Mouse (Mus musculus): ENCODE data around the gene Tenm4. TPM values are rescaled to one million over a fixed set of nuclear protein-coding genes. Genes with fewer than 3 reads are reported as not detected.

The Tenm4 gene
- total and polyA plus RNA-seq, 3 experiments: 9.2 to 15.2 TPM; not detected in 1

DNA sequence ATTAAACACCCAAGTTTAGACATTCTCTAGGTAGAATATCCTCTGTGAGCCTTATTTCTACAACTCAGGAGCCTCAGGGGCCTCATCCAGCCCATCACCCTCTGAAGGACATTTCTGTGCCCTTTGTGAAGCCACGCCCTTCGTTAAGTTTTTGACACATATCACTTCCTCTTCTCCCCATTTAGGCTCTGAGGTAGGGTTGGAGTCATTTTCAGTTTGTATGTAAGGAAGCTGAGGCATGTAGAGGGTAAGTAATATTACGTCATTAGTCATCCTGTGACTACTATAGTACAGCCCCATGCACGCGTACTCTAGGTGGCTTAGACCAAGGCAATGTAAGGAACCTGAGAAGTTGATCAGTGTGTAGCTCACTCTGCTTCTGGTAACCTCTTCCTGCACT is 124.9 kb downstream of the Tenm4 start:
- Histone ChIP-seq H3K9ac (ENCODE audit: control insufficient read depth, low read depth, low read length, poor library complexity, severe bottlenecking) (no peak overlapping the region), H3K36me3 (ENCODE audit: control insufficient read depth in 1 of 2, insufficient read depth in 2 of 2, low read length in 2 of 2) (no peaks in the 10 kb centered on the region), H3K4me3 (ENCODE audit: control insufficient read depth in 1 of 2, insufficient read depth in 1 of 2, low read depth in 2 of 2, low read length in 2 of 2) (no peak overlapping the region), H3K27me3 (ENCODE audit: control insufficient read depth in 1 of 2, insufficient read depth in 2 of 2, low read length in 2 of 2) (no peaks in the 10 kb centered on the region), H3K9me3 (replicated peaks; ENCODE audit: insufficient read depth, low read length) (no peaks in the 10 kb centered on the region), H3K27ac (ENCODE audit: control insufficient read depth, low read depth, low read length) (no peak overlapping the region), H3K79me2 (ENCODE audit: control insufficient read depth, insufficient read depth, low read length, poor library complexity) (no peaks in the 10 kb centered on the region), H3K4me1 (ENCODE audit: control insufficient read depth in 1 of 2, insufficient read depth in 2 of 2, low read length in 2 of 2) (no peaks in the 10 kb centered on the region)
- no peak for TF ChIP-seq ZC3H11A (IDR thresholded peaks at IDR 0.05; ENCODE audit: low read depth, low read length)
- TF ChIP-seq USF1 (IDR thresholded peaks at IDR 0.05; ENCODE audit: low read depth, low read length): no peak
- TF ChIP-seq NRF1 (IDR thresholded peaks at IDR 0.05; ENCODE audit: insufficient read depth, low read depth, low read length, poor library complexity, severe bottlenecking): no peak
- TF ChIP-seq KAT2A (conservative IDR thresholded peaks at IDR 0.05; ENCODE audit: low read depth, low read length): no peak
- TF ChIP-seq ELF1 (IDR thresholded peaks at IDR 0.05; ENCODE audit: low read depth, low read length): no peak
- TF ChIP-seq USF2 (IDR thresholded peaks at IDR 0.05; ENCODE audit: borderline replicate concordance in 1 of 2, insufficient read depth in 1 of 2, low read depth in 1 of 2, low read length in 2 of 2): no peak
- no peak for TF ChIP-seq ZNF384 (IDR thresholded peaks at IDR 0.05; ENCODE audit: low read depth, low read length)
- no peak for TF ChIP-seq MAFK (IDR thresholded peaks at IDR 0.05; ENCODE audit: borderline replicate concordance, low read depth, low read length)
- no peak for TF ChIP-seq JUND (IDR thresholded peaks at IDR 0.05; ENCODE audit: low read depth, low read length)
- no peak for TF ChIP-seq CHD1 (IDR thresholded peaks at IDR 0.05; ENCODE audit: low read depth, low read length)
- TF ChIP-seq SIN3A (IDR thresholded peaks at IDR 0.05; ENCODE audit: low read length): no peak
- no peak for TF ChIP-seq MAZ (IDR thresholded peaks at IDR 0.05; ENCODE audit: low read depth, low read length)
- no peak for TF ChIP-seq ETS1 (IDR thresholded peaks at IDR 0.05; ENCODE audit: low read depth, low read length)
- TF ChIP-seq NELFE (IDR thresholded peaks at IDR 0.05; ENCODE audit: low read depth, low read length): no peak
- TF ChIP-seq MYC (IDR thresholded peaks at IDR 0.05; ENCODE audit: low read depth, low read length): no peak
- no peak for DNase-seq (ENCODE audit: low read depth, low spot score)

DNA sequence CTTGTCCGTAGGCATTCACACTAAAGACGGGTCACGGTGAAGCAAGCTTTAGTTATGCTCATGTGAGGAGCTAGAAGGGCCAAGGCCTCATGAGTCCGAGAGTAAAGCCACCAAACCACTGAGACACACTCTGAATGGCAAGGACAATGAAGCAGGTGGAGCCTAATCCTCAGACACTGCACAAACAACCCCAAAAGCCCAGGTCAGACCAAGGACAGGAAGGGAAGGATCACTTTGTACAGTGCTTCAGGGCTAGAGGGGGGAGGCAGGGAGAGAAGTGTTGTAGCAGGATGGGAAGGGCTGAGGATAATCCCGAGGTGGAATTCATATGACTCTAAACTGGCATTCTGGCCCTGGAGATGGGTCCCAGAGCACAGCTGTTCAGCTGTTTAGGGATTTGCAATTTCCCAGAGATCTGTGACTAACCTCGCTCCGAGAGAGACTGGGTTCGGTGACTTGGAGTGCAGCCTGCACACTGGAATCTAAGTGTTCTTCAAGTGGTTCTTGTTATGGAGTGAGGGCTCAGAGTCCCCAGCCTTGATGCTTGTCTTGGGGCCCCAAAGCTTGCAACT is 129.9 kb downstream of the Tenm4 start:
- Histone ChIP-seq H3K27me3 (ENCODE audit: control insufficient read depth in 1 of 2, insufficient read depth in 2 of 2, low read length in 2 of 2) (no peaks in the 10 kb centered on the region), H3K4me3 (ENCODE audit: control insufficient read depth in 1 of 2, insufficient read depth in 1 of 2, low read depth in 2 of 2, low read length in 2 of 2) (no peak overlapping the region), H3K9me3 (replicated peaks; ENCODE audit: insufficient read depth, low read length) (no peaks in the 10 kb centered on the region), H3K27ac (ENCODE audit: control insufficient read depth, low read depth, low read length) (no peak overlapping the region), H3K9ac (ENCODE audit: control insufficient read depth, low read depth, low read length, poor library complexity, severe bottlenecking) (no peak overlapping the region), H3K79me2 (ENCODE audit: control insufficient read depth, insufficient read depth, low read length, poor library complexity) (no peaks in the 10 kb centered on the region), H3K4me1 (ENCODE audit: control insufficient read depth in 1 of 2, insufficient read depth in 2 of 2, low read length in 2 of 2) (no peaks in the 10 kb centered on the region), H3K36me3 (ENCODE audit: control insufficient read depth in 1 of 2, insufficient read depth in 2 of 2, low read length in 2 of 2) (no peaks in the 10 kb centered on the region)
- DNase-seq (ENCODE audit: low read depth, low spot score): no peak
- TF ChIP-seq EP300 (IDR thresholded peaks at IDR 0.05; ENCODE audit: low read depth in 1 of 2, low read length in 2 of 2): no peak
- TF ChIP-seq TBP (IDR thresholded peaks at IDR 0.05; ENCODE audit: low read depth, low read length): no peak
